In the genomic region with DNA sequence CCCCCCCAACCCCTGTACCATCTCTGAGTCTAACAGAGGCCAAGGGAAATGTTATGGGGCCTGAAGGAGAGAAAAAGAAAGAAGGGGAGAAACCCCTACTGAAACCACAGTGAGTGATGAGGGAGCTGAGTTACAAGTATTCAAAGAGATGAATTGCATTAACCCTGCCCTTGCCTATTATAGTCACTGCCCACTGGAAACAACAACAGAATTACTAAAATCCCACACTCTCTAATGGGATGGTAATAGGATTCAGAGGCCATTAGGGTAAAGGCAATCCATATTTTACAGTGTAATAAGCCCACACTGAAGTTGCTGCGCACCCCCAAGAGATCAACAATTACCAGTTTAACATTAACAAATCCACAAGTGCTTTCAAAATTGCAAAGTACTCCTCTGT, we compare ENCODE assay signal across 14 mouse cellular contexts.
"Had no signal": no experiment of that assay in that cellular context is flagged by ENCODE, and none has a peak within 500 bp of the region (broad histone marks: within the 10 kb centered on the region; RNA-seq: fewer than 3 reads in every experiment).

No protein-coding gene starts in this region.

- H3K4me2 ChIP-seq: liver, embryonic 13.5 days; neural tube, embryonic 13.5 days had no signal

- H3K36me3 ChIP-seq: liver, embryonic 13.5 days; neural tube, embryonic 13.5 days had no signal

- H3K4me3 ChIP-seq: layer of hippocampus, adult 2 months; liver, embryonic 13.5 days; myocyte; neural tube, embryonic 13.5 days had no signal

- DNase-seq: kidney, adult 2 months; kidney, postnatal 25 days; layer of hippocampus, adult 9-11 months; liver, embryonic 13.5 days; lung, adult 2 months; lung, postnatal 14 days; lung, postnatal 4 days; retina, postnatal 1 day; thymus, adult 18-20 months; thymus, postnatal 36 days had no signal

- H3K27ac ChIP-seq: kidney, postnatal 0 days; layer of hippocampus, adult 2 months; liver, embryonic 13.5 days; neural tube, embryonic 13.5 days had no signal

- H3K27me3 ChIP-seq: liver, embryonic 13.5 days; neural tube, embryonic 13.5 days had no signal

- H3K9me3 ChIP-seq: neural tube, embryonic 13.5 days had no signal

- H3K4me1 ChIP-seq: liver, embryonic 13.5 days had no signal

- H3K9ac ChIP-seq: liver, embryonic 13.5 days; neural tube, embryonic 13.5 days had no signal
